Mouse (Mus musculus): ENCODE measurements at regions not wholly inside any gene's neighbourhood (a gene's known extent, or its start where the extent isn't known, plus 50 kb on each side); places are given as distances from the start of the nearest gene placed in this dataset.
A peak's percentile ranks its signal among the peaks of the same experiment; 100 is the strongest.

- Histone ChIP-seq H3K36me3 (0 out of 2 replicates have a peak, but pooled peaks cover 4% of the 10 kb centered on the region), H3K4me3 (no peak overlapping the region), H3K9ac (no peak overlapping the region), H3K27ac (ENCODE audit: poor library complexity, severe bottlenecking) (no peak overlapping the region), H3K4me1 (replicated peaks) (peaks cover 9% of the 10 kb centered on the region; the same call in 1 of the 2 replicates), H3K9me3 (replicated peaks) (peaks cover 7% of the 10 kb centered on the region), H3K27me3 (replicated peaks) (no peaks in the 10 kb centered on the region), H3K4me2 (no peak overlapping the region)
- no peak for ATAC-seq (ENCODE audit: insufficient number of reproducible peaks, low FRiP score)
- WGBS: 71% methylated on average over 4 of the region's 4 CpGs
Measured at GRCm38 (mm10) chr19:27142181-27142580, 74.1 kb upstream of the Vldlr start.

- H3K4me3 ChIP-seq: no peak overlapping the region
- no peaks in the 10 kb centered on the region for H3K27me3 ChIP-seq (replicated peaks)
- WGBS: 47% methylated on average over 12 of the region's 12 CpGs
- peaks cover 2% of the 10 kb centered on the region for H3K9me3 ChIP-seq (replicated peaks)
- H3K4me2 ChIP-seq: 0 out of 2 replicates have a peak overlapping the region, but pooled peaks have one; percentile 3
- no peak overlapping the region for H3K27ac ChIP-seq (ENCODE audit: poor library complexity, severe bottlenecking)
- H3K4me1 ChIP-seq (replicated peaks): peaks cover 25% of the 10 kb centered on the region
- 0 out of 2 replicates have a peak, but pooled peaks have one; percentile 18 for ATAC-seq (ENCODE audit: insufficient number of reproducible peaks, low FRiP score)
- H3K9ac ChIP-seq: no peak overlapping the region
- H3K36me3 ChIP-seq: 0 out of 2 replicates have a peak, but pooled peaks cover under 1% of the 10 kb centered on the region
Measured at GRCm38 (mm10) chr19:27147404-27147803, 68.9 kb upstream of the Vldlr start.

GRCm38 (mm10) chr19:27148330-27148729 is 68.0 kb upstream of the Vldlr start:
- Histone ChIP-seq H3K27me3 (replicated peaks) (no peaks in the 10 kb centered on the region), H3K9ac (no peak overlapping the region), H3K4me1 (replicated peaks) (peaks cover 25% of the 10 kb centered on the region), H3K9me3 (replicated peaks) (no peaks in the 10 kb centered on the region), H3K4me2 (no peak overlapping the region), H3K36me3 (no peaks in the 10 kb centered on the region), H3K27ac (ENCODE audit: poor library complexity, severe bottlenecking) (no peak overlapping the region), H3K4me3 (no peak overlapping the region)
- 53% methylated on average over 5 of the region's 5 CpGs for WGBS
- ATAC-seq (ENCODE audit: insufficient number of reproducible peaks, low FRiP score): no peak

DNA sequence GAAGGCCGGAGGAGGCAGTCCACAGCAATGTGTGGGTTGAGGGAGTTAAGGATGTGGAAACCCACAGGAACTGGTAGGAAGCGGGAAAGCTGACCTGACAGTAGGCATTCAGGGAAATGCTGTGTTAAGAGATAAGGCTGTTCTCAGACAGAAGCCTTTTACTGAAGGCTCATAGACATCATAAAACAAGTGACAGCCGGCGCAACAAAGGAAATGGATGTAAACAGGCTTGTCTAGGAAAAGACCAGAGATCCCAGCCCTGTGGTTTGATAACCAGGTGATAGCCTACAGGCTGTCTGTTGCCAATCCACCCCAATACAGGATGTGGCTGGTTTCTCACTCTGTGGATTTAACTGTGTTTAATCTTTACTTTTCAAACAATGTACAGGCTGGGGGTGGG is 66.7 kb upstream of the Vldlr start:
- H3K4me3 ChIP-seq: no peak overlapping the region
- H3K4me2 ChIP-seq: no peak overlapping the region
- H3K4me1 ChIP-seq (replicated peaks): peaks cover 25% of the 10 kb centered on the region
- H3K9ac ChIP-seq: no peak overlapping the region
- 25% methylated on average over 4 of the region's 4 CpGs for WGBS
- H3K27ac ChIP-seq (ENCODE audit: poor library complexity, severe bottlenecking): no peak overlapping the region
- no peak for ATAC-seq (ENCODE audit: insufficient number of reproducible peaks, low FRiP score)
- H3K36me3 ChIP-seq: no peaks in the 10 kb centered on the region
- H3K9me3 ChIP-seq (replicated peaks): no peaks in the 10 kb centered on the region
- H3K27me3 ChIP-seq (replicated peaks): no peaks in the 10 kb centered on the region

GRCm38 (mm10) chr19:27161933-27162332 is 54.4 kb upstream of the Vldlr start:
- Histone ChIP-seq H3K36me3 (no peaks in the 10 kb centered on the region), H3K9me3 (replicated peaks) (0 out of 2 replicates have a peak, but pooled peaks cover 2% of the 10 kb centered on the region), H3K4me3 (no peak overlapping the region), H3K27me3 (replicated peaks) (no peaks in the 10 kb centered on the region), H3K9ac (no peak overlapping the region), H3K4me1 (replicated peaks) (no peaks in the 10 kb centered on the region), H3K27ac (ENCODE audit: poor library complexity, severe bottlenecking) (no peak overlapping the region), H3K4me2 (no peak overlapping the region)
- no peak for ATAC-seq (ENCODE audit: insufficient number of reproducible peaks, low FRiP score)
- WGBS: 48% methylated on average over 4 of the region's 4 CpGs

Measured in heart, embryonic 12.5 days (tissue).